Mouse (Mus musculus) megakaryocyte, adult 5-6 weeks (primary cell): Measurements from ENCODE around the gene L3mbtl3. TPM values are rescaled to one million over a fixed set of nuclear protein-coding genes. Genes with fewer than 3 reads are reported as not detected.

Experiments used
- ATAC-seq: 2 replicates; pipeline ENCODE4 v1.8.0; 2016; ENCODE audit warnings: mild to moderate bottlenecking, inconsistent platforms; ENCODE audit not compliant: poor library complexity, severe bottlenecking
- total RNA-seq, 2 experiments: library from RNA; stranded (forward) in 1 of 2; stranded (reverse) in 1 of 2; fragments of 153-499, 151-499 nt in 1 of 2; fragments of 221-1000, 200-1000 nt in 1 of 2; gene quantifications; 2 replicates each; pipeline versions ENCODE4 v1.2.3 to v1.2.4; 2015 to 2017

The L3mbtl3 gene
- total RNA-seq, 2 experiments from 2014 or later = 10.6 to 17.2 TPM

- ATAC-seq = no peak
Measured at GRCm38 (mm10) chr10:26345879-26346278, 29.9 kb downstream of the L3mbtl3 start.

GRCm38 (mm10) chr10:26337896-26338503 lies 37.8 kb downstream of the L3mbtl3 start:
- no peak for ATAC-seq

- no peak for ATAC-seq
Measured at GRCm38 (mm10) chr10:26333966-26334365, 41.8 kb downstream of the L3mbtl3 start.

- no peak for ATAC-seq
Measured at GRCm38 (mm10) chr10:26332781-26333180, 43.0 kb downstream of the L3mbtl3 start.

GRCm38 (mm10) chr10:26328843-26329242 lies 46.9 kb downstream of the L3mbtl3 start:
- ATAC-seq = no peak

- no peak for ATAC-seq
Measured at GRCm38 (mm10) chr10:26327691-26328542, 47.9 kb downstream of the L3mbtl3 start.

- no peak for ATAC-seq
Measured at GRCm38 (mm10) chr10:26327291-26327690, 48.5 kb downstream of the L3mbtl3 start.

GRCm38 (mm10) chr10:26325320-26325719 lies 50.5 kb downstream of the L3mbtl3 start:
- peak; percentile 63 for ATAC-seq

GRCm38 (mm10) chr10:26322344-26323051 lies 53.3 kb downstream of the L3mbtl3 start:
- peak; percentile 51 for ATAC-seq

- ATAC-seq = no peak
Measured at GRCm38 (mm10) chr10:26320679-26321078, 55.1 kb downstream of the L3mbtl3 start.

- ATAC-seq = no peak
Measured at GRCm38 (mm10) chr10:26314327-26314726, 61.4 kb downstream of the L3mbtl3 start.

GRCm38 (mm10) chr10:26303485-26303884 lies 72.3 kb downstream of the L3mbtl3 start:
- ATAC-seq = no peak

GRCm38 (mm10) chr10:26302336-26302735 lies 73.4 kb downstream of the L3mbtl3 start:
- ATAC-seq = no peak

GRCm38 (mm10) chr10:26297626-26298025 lies 78.1 kb downstream of the L3mbtl3 start:
- ATAC-seq = no peak

GRCm38 (mm10) chr10:26297200-26297599 lies 78.6 kb downstream of the L3mbtl3 start:
- ATAC-seq = no peak

- no peak for ATAC-seq
Measured at GRCm38 (mm10) chr10:26287136-26287535, 88.6 kb downstream of the L3mbtl3 start.

- ATAC-seq = no peak
Measured at GRCm38 (mm10) chr10:26280009-26280408, 95.8 kb downstream of the L3mbtl3 start.

- no peak for ATAC-seq
Measured at GRCm38 (mm10) chr10:26275414-26275813, 100.4 kb downstream of the L3mbtl3 start.

- ATAC-seq = no peak
Measured at GRCm38 (mm10) chr10:26263744-26264459, 111.9 kb downstream of the L3mbtl3 start.

GRCm38 (mm10) chr10:26259908-26260307 lies 115.9 kb downstream of the L3mbtl3 start:
- no peak for ATAC-seq
